Mouse (Mus musculus) ES-Bruce4 (cell line): ENCODE measurements around the gene Cdc42ep1. TPM values are rescaled to one million over a fixed set of nuclear protein-coding genes. Genes with fewer than 3 reads are reported as not detected.

Source experiments
- H3K27ac ChIP-seq: 2 replicates; pipeline ENCODE4 v1.5.1; 2012; ENCODE audit warnings: low read length, inconsistent platforms; ENCODE audit not compliant: insufficient read depth
- H3K27me3 ChIP-seq: 2 replicates; pipeline ENCODE4 v1.6.1; 2012; ENCODE audit warnings: mild to moderate bottlenecking, low read length, inconsistent platforms; ENCODE audit not compliant: control insufficient read depth, poor library complexity, insufficient read depth, severe bottlenecking
- H3K36me3 ChIP-seq: 2 replicates; pipeline ENCODE4 v1.6.1; 2012; ENCODE audit warnings: inconsistent platforms, mild to moderate bottlenecking, low read length, moderate library complexity; ENCODE audit not compliant: control insufficient read depth, poor library complexity, insufficient read depth, severe bottlenecking
- H3K4me1 ChIP-seq: one replicate; pipeline ENCODE4 v1.8.1; 2011; ENCODE audit warnings: low read length; ENCODE audit not compliant: control insufficient read depth, insufficient read depth
- H3K4me3 ChIP-seq: 2 replicates; pipeline ENCODE4 v1.5.1; 2011; ENCODE audit warnings: low read depth, mild to moderate bottlenecking, low read length
- H3K9ac ChIP-seq: 2 replicates; pipeline ENCODE4 v1.6.1; 2012; ENCODE audit warnings: low read depth, mild to moderate bottlenecking, inconsistent platforms; ENCODE audit not compliant: poor library complexity, severe bottlenecking
- H3K9me3 ChIP-seq: replicated peaks from 2 replicates; pipeline ENCODE4 v1.6.1; 2012; ENCODE audit warnings: mild to moderate bottlenecking, low read length, inconsistent platforms; ENCODE audit not compliant: control insufficient read depth, poor library complexity, insufficient read depth, severe bottlenecking
- CTCF ChIP-seq: IDR thresholded peaks from one replicate; pipeline ENCODE4 v1.8.1; 2011; ENCODE audit warnings: low read depth, low read length
- EP300 ChIP-seq: IDR thresholded peaks from 2 replicates; pipeline ENCODE4 v1.6.1; 2011; ENCODE audit warnings: low read depth, low read length; ENCODE audit not compliant: insufficient read depth
- POLR2A ChIP-seq: IDR thresholded peaks from one replicate; pipeline ENCODE4 v1.8.1; 2011; ENCODE audit warnings: low read length; ENCODE audit not compliant: insufficient read depth
- polyA plus RNA-seq: library from polyadenylated mRNA; stranded (reverse); fragments of >200 nt; gene quantifications from 2 replicates; pipeline ENCODE4 v1.2.4, GENCODE M21; 2011; ENCODE audit warnings: low read depth; ENCODE audit not compliant: missing spikeins, insufficient read depth, insufficient read length

Cdc42ep1 gene
- polyA plus RNA-seq, 1 experiment, result 9.2 TPM

- no peaks in the 10 kb centered on the region for H3K36me3 ChIP-seq
- peaks cover 10% of the 10 kb centered on the region for H3K4me1 ChIP-seq
- TF ChIP-seq CTCF, result peak; percentile 89
- no peak for TF ChIP-seq POLR2A
- no peak for TF ChIP-seq EP300
- H3K27me3 ChIP-seq, result no peaks in the 10 kb centered on the region
- H3K27ac ChIP-seq, result no peak overlapping the region
- H3K9ac ChIP-seq, result no peak overlapping the region
- H3K4me3 ChIP-seq, result no peak overlapping the region
- no peaks in the 10 kb centered on the region for H3K9me3 ChIP-seq
These were observed 6.0 kb downstream of the Cdc42ep1 start for GRCm38 (mm10) chr15:78848467-78848866.

GRCm38 (mm10) chr15:78849485-78849884, 7.1 kb downstream of the Cdc42ep1 start:
- H3K9ac ChIP-seq, result no peak overlapping the region
- no peak overlapping the region for H3K4me3 ChIP-seq
- no peaks in the 10 kb centered on the region for H3K9me3 ChIP-seq
- no peaks in the 10 kb centered on the region for H3K27me3 ChIP-seq
- peaks cover 7% of the 10 kb centered on the region for H3K4me1 ChIP-seq
- no peak for TF ChIP-seq EP300
- TF ChIP-seq POLR2A, result no peak
- no peak for TF ChIP-seq CTCF
- no peak overlapping the region for H3K27ac ChIP-seq
- no peaks in the 10 kb centered on the region for H3K36me3 ChIP-seq

- Histone ChIP-seq H3K4me1 (peaks cover 7% of the 10 kb centered on the region), H3K36me3 (no peaks in the 10 kb centered on the region), H3K4me3 (no peak overlapping the region), H3K27ac (no peak overlapping the region), H3K9me3 (no peaks in the 10 kb centered on the region), H3K27me3 (no peaks in the 10 kb centered on the region), H3K9ac (no peak overlapping the region)
- TF ChIP-seq EP300 (no peak), POLR2A (no peak), CTCF (no peak)
These were observed 7.8 kb downstream of the Cdc42ep1 start for GRCm38 (mm10) chr15:78850059-78850824.

DNA sequence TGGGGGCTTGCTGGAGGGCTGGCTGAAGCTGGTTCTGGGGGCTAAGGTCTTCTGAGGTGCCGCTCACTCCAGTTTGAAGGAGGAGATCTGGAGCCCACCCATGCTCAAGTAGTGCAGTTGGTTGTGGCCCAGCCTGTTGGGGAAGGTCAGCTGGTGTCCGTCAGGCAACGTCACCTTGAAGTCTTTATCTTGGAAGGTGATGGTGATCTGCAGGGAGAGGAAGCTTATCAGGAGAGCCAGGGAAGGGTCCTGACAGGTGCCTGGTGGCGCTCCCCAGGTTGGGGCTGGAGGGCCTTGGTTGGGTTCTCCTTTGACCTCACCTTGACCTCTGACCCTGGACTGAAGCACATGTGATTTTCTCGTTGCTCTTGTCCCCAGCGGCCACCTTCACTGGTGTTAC, 8.5 kb downstream of the Cdc42ep1 start:
- TF ChIP-seq EP300 (no peak), POLR2A (no peak), CTCF (no peak)
- Histone ChIP-seq H3K27ac (no peak overlapping the region), H3K4me3 (no peak overlapping the region), H3K9ac (no peak overlapping the region), H3K9me3 (no peaks in the 10 kb centered on the region), H3K27me3 (no peaks in the 10 kb centered on the region), H3K36me3 (no peaks in the 10 kb centered on the region), H3K4me1 (peaks cover 7% of the 10 kb centered on the region)

GRCm38 (mm10) chr15:78851505-78852153, 9.2 kb downstream of the Cdc42ep1 start:
- no peak overlapping the region for H3K9ac ChIP-seq
- TF ChIP-seq CTCF, result peak; percentile 90
- TF ChIP-seq POLR2A, result no peak
- TF ChIP-seq EP300, result 0 out of 2 replicates have a peak, but pooled peaks have one; percentile 52
- H3K36me3 ChIP-seq, result no peaks in the 10 kb centered on the region
- no peaks in the 10 kb centered on the region for H3K9me3 ChIP-seq
- no peaks in the 10 kb centered on the region for H3K27me3 ChIP-seq
- no peak overlapping the region for H3K4me3 ChIP-seq
- peaks cover 4% of the 10 kb centered on the region for H3K4me1 ChIP-seq
- no peak overlapping the region for H3K27ac ChIP-seq

- TF ChIP-seq EP300 (no peak), CTCF (no peak), POLR2A (no peak)
- no peak within 1 kb of the TSS for H3K27ac ChIP-seq
- H3K4me1 ChIP-seq, result peaks cover 4% of the 10 kb centered on the region
- no peak within 1 kb of the TSS for H3K4me3 ChIP-seq
- no peak within 1 kb of the TSS for H3K9ac ChIP-seq
- H3K9me3 ChIP-seq, result no peaks in the 10 kb centered on the region
- H3K36me3 ChIP-seq, result no peaks in the 10 kb centered on the region
- no peaks in the 10 kb centered on the region for H3K27me3 ChIP-seq
These were observed 13.0 kb downstream of the Cdc42ep1 start, which contains the start of gene Lgals2 for GRCm38 (mm10) chr15:78855303-78855965. Gene Lgals2 (minus strand): TSS chr15:78855529.
